Mouse (Mus musculus): ENCODE measurements around the gene Nrxn1. TPM values are rescaled to one million over a fixed set of nuclear protein-coding genes. Genes with fewer than 3 reads are reported as not detected.

Gene Nrxn1
- total and polyA plus RNA-seq, 2 experiments, result 2.9 to 13.9 TPM

GRCm38 (mm10) chr17:90234806-90235205, 858.1 kb downstream of the Nrxn1 start:
- Histone ChIP-seq H3K27me3 (ENCODE audit: control insufficient read depth, insufficient read depth, low read length) (no peaks in the 10 kb centered on the region), H3K79me2 (ENCODE audit: control insufficient read depth, insufficient read depth, low read length) (no peaks in the 10 kb centered on the region), H3K4me3 (ENCODE audit: insufficient read depth, low read depth, low read length) (no peak overlapping the region), H3K36me3 (ENCODE audit: control insufficient read depth, insufficient read depth, low read length) (no peaks in the 10 kb centered on the region), H3K4me1 (ENCODE audit: control insufficient read depth, insufficient read depth, low read length) (no peaks in the 10 kb centered on the region), H3K9ac (ENCODE audit: low read depth, low read length) (no peak overlapping the region), H3K27ac (replicated peaks; ENCODE audit: insufficient read depth, low read depth, low read length) (no peak overlapping the region)
- TF ChIP-seq CTCF (IDR thresholded peaks at IDR 0.05; ENCODE audit: low read depth, low read length), result no peak
- no peak for TF ChIP-seq POLR2A (IDR thresholded peaks at IDR 0.05; ENCODE audit: extremely low read depth, insufficient read depth, low read length)
- no peak for DNase-seq (ENCODE audit: extremely low read depth, low read depth, low spot score)
- 71% methylated on average over 2 of the region's 2 CpGs for WGBS

- Histone ChIP-seq H3K9ac (ENCODE audit: low read depth, low read length) (no peak overlapping the region), H3K4me3 (ENCODE audit: insufficient read depth, low read depth, low read length) (no peak overlapping the region), H3K27me3 (ENCODE audit: control insufficient read depth, insufficient read depth, low read length) (no peaks in the 10 kb centered on the region), H3K4me1 (ENCODE audit: control insufficient read depth, insufficient read depth, low read length) (no peaks in the 10 kb centered on the region), H3K27ac (replicated peaks; ENCODE audit: insufficient read depth, low read depth, low read length) (no peak overlapping the region), H3K79me2 (ENCODE audit: control insufficient read depth, insufficient read depth, low read length) (no peaks in the 10 kb centered on the region), H3K36me3 (ENCODE audit: control insufficient read depth, insufficient read depth, low read length) (no peaks in the 10 kb centered on the region)
- TF ChIP-seq POLR2A (IDR thresholded peaks at IDR 0.05; ENCODE audit: extremely low read depth, insufficient read depth, low read length) (no peak), CTCF (IDR thresholded peaks at IDR 0.05; ENCODE audit: low read depth, low read length) (no peak)
- DNase-seq (ENCODE audit: extremely low read depth, low read depth, low spot score), result no peak
These were observed 884.3 kb downstream of the Nrxn1 start for GRCm38 (mm10) chr17:90208547-90208946.

GRCm38 (mm10) chr17:90207617-90208016, 885.3 kb downstream of the Nrxn1 start:
- Histone ChIP-seq H3K4me3 (ENCODE audit: insufficient read depth, low read depth, low read length) (no peak overlapping the region), H3K79me2 (ENCODE audit: control insufficient read depth, insufficient read depth, low read length) (no peaks in the 10 kb centered on the region), H3K4me1 (ENCODE audit: control insufficient read depth, insufficient read depth, low read length) (no peaks in the 10 kb centered on the region), H3K27me3 (ENCODE audit: control insufficient read depth, insufficient read depth, low read length) (no peaks in the 10 kb centered on the region), H3K27ac (replicated peaks; ENCODE audit: insufficient read depth, low read depth, low read length) (no peak overlapping the region), H3K9ac (ENCODE audit: low read depth, low read length) (no peak overlapping the region), H3K36me3 (ENCODE audit: control insufficient read depth, insufficient read depth, low read length) (no peaks in the 10 kb centered on the region)
- no peak for DNase-seq (ENCODE audit: extremely low read depth, low read depth, low spot score)
- 82% methylated on average over 5 of the region's 5 CpGs for WGBS
- TF ChIP-seq POLR2A (IDR thresholded peaks at IDR 0.05; ENCODE audit: extremely low read depth, insufficient read depth, low read length) (no peak), CTCF (IDR thresholded peaks at IDR 0.05; ENCODE audit: low read depth, low read length) (no peak)

- no peaks in the 10 kb centered on the region for H3K4me1 ChIP-seq (ENCODE audit: control insufficient read depth, insufficient read depth, low read length)
- DNase-seq (ENCODE audit: extremely low read depth, low read depth, low spot score), result no peak
- TF ChIP-seq POLR2A (IDR thresholded peaks at IDR 0.05; ENCODE audit: extremely low read depth, insufficient read depth, low read length), result no peak
- no peak for TF ChIP-seq CTCF (IDR thresholded peaks at IDR 0.05; ENCODE audit: low read depth, low read length)
- H3K27me3 ChIP-seq (ENCODE audit: control insufficient read depth, insufficient read depth, low read length), result no peaks in the 10 kb centered on the region
- no peak overlapping the region for H3K27ac ChIP-seq (replicated peaks; ENCODE audit: insufficient read depth, low read depth, low read length)
- H3K9ac ChIP-seq (ENCODE audit: low read depth, low read length), result no peak overlapping the region
- no peaks in the 10 kb centered on the region for H3K79me2 ChIP-seq (ENCODE audit: control insufficient read depth, insufficient read depth, low read length)
- no peak overlapping the region for H3K4me3 ChIP-seq (ENCODE audit: insufficient read depth, low read depth, low read length)
- H3K36me3 ChIP-seq (ENCODE audit: control insufficient read depth, insufficient read depth, low read length), result no peaks in the 10 kb centered on the region
These were observed 888.9 kb downstream of the Nrxn1 start for GRCm38 (mm10) chr17:90203993-90204392.

GRCm38 (mm10) chr17:90202785-90203184, 890.1 kb downstream of the Nrxn1 start:
- Histone ChIP-seq H3K27ac (replicated peaks; ENCODE audit: insufficient read depth, low read depth, low read length) (no peak overlapping the region), H3K27me3 (ENCODE audit: control insufficient read depth, insufficient read depth, low read length) (no peaks in the 10 kb centered on the region), H3K79me2 (ENCODE audit: control insufficient read depth, insufficient read depth, low read length) (no peaks in the 10 kb centered on the region), H3K4me1 (ENCODE audit: control insufficient read depth, insufficient read depth, low read length) (no peaks in the 10 kb centered on the region), H3K36me3 (ENCODE audit: control insufficient read depth, insufficient read depth, low read length) (no peaks in the 10 kb centered on the region), H3K4me3 (ENCODE audit: insufficient read depth, low read depth, low read length) (no peak overlapping the region), H3K9ac (ENCODE audit: low read depth, low read length) (no peak overlapping the region)
- no peak for TF ChIP-seq POLR2A (IDR thresholded peaks at IDR 0.05; ENCODE audit: extremely low read depth, insufficient read depth, low read length)
- TF ChIP-seq CTCF (IDR thresholded peaks at IDR 0.05; ENCODE audit: low read depth, low read length), result no peak
- 75% methylated on average over 2 of the region's 2 CpGs for WGBS
- DNase-seq (ENCODE audit: extremely low read depth, low read depth, low spot score), result no peak

GRCm38 (mm10) chr17:90196772-90197171, 896.1 kb downstream of the Nrxn1 start:
- Histone ChIP-seq H3K4me1 (ENCODE audit: control insufficient read depth, insufficient read depth, low read length) (no peaks in the 10 kb centered on the region), H3K27ac (replicated peaks; ENCODE audit: insufficient read depth, low read depth, low read length) (no peak overlapping the region), H3K79me2 (ENCODE audit: control insufficient read depth, insufficient read depth, low read length) (no peaks in the 10 kb centered on the region), H3K9ac (ENCODE audit: low read depth, low read length) (no peak overlapping the region), H3K27me3 (ENCODE audit: control insufficient read depth, insufficient read depth, low read length) (no peaks in the 10 kb centered on the region), H3K4me3 (ENCODE audit: insufficient read depth, low read depth, low read length) (no peak overlapping the region), H3K36me3 (ENCODE audit: control insufficient read depth, insufficient read depth, low read length) (no peaks in the 10 kb centered on the region)
- WGBS, result 18% methylated on average over 1 of the region's 1 CpGs
- DNase-seq (ENCODE audit: extremely low read depth, low read depth, low spot score), result no peak
- no peak for TF ChIP-seq POLR2A (IDR thresholded peaks at IDR 0.05; ENCODE audit: extremely low read depth, insufficient read depth, low read length)
- TF ChIP-seq CTCF (IDR thresholded peaks at IDR 0.05; ENCODE audit: low read depth, low read length), result no peak
